16 mouse cellular contexts compared by ENCODE assay signal in genomic region chr14:21703255-21703654, GRCm38 (mm10). TPM values are rescaled to one million over a fixed set of nuclear protein-coding genes. Genes with fewer than 3 reads are reported as not detected.
DNase-seq lines count a peak whose midpoint lies in the region; ATAC-seq and TF ChIP-seq lines count a peak whose summit lies in the region.
"Had no signal": no experiment of that assay in that cellular context is flagged by ENCODE, and none has a peak within 500 bp of the region (broad histone marks: within the 10 kb centered on the region; RNA-seq: fewer than 3 reads in every experiment).

No protein-coding gene starts in this region.

- H3K4me1 ChIP-seq in kidney, embryonic 16.5 days (ENCODE audit: insufficient read depth, low read length) = peaks cover 7% of the 10 kb centered on the region
- peaks cover 25% of the 10 kb centered on the region for H3K4me1 ChIP-seq in embryonic facial prominence, embryonic 13.5 days
- no peaks in the 10 kb centered on the region for H3K4me1 ChIP-seq in cerebellum, adult 2 months (ENCODE audit: control insufficient read depth, insufficient read depth, low read length)

- H3K4me3 ChIP-seq in kidney, embryonic 16.5 days (ENCODE audit: low read length) = no peak overlapping the region
- H3K4me3 ChIP-seq in embryonic facial prominence, embryonic 13.5 days = no peak overlapping the region
- H3K4me3 ChIP-seq in left cerebral cortex, adult 2 months = no peak overlapping the region
- H3K4me3 ChIP-seq in cerebellum, adult 2 months (replicated peaks; ENCODE audit: insufficient read depth, low read depth, low read length) = no peak overlapping the region
- H3K4me3 ChIP-seq: embryonic facial prominence, embryonic 12.5 days had no signal

- no peak for TF ChIP-seq CTCF in left cerebral cortex, adult 2 months (IDR thresholded peaks at IDR 0.05)
- TF ChIP-seq CTCF in cerebellum, adult 2 months (IDR thresholded peaks at IDR 0.05; ENCODE audit: borderline replicate concordance, insufficient read depth, low read depth, low read length) = no peak

- no peak for TF ChIP-seq POLR2A in cerebellum, adult 2 months (IDR thresholded peaks at IDR 0.05; ENCODE audit: borderline replicate concordance, insufficient read depth, low read length)

- no peaks in the 10 kb centered on the region for H3K27me3 ChIP-seq in kidney, embryonic 16.5 days (ENCODE audit: insufficient read depth, low read length)
- no peaks in the 10 kb centered on the region for H3K27me3 ChIP-seq in embryonic facial prominence, embryonic 13.5 days
- no peaks in the 10 kb centered on the region for H3K27me3 ChIP-seq in cerebellum, adult 2 months (ENCODE audit: control insufficient read depth, insufficient read depth, low read length)
- H3K27me3 ChIP-seq: CH12.LX; embryonic facial prominence, embryonic 12.5 days had no signal

- 15% methylated on average over 5 of the region's 5 CpGs for WGBS in kidney, embryonic 16.5 days
- 75% methylated on average over 5 of the region's 5 CpGs for WGBS in embryonic facial prominence, embryonic 13.5 days
- WGBS in cerebellum, adult 2 months = 75% methylated on average over 5 of the region's 5 CpGs

- H3K36me3 ChIP-seq in kidney, embryonic 16.5 days (ENCODE audit: insufficient read depth, low read length) = no peaks in the 10 kb centered on the region
- no peaks in the 10 kb centered on the region for H3K36me3 ChIP-seq in embryonic facial prominence, embryonic 13.5 days
- H3K36me3 ChIP-seq: embryonic facial prominence, embryonic 12.5 days had no signal

- peak; percentile 12; the same call in 1 of the 2 replicates for ATAC-seq in kidney, embryonic 16.5 days (ENCODE audit: low FRiP score, low TSS enrichment)
- ATAC-seq in embryonic facial prominence, embryonic 13.5 days (ENCODE audit: insufficient number of reproducible peaks, insufficient read depth, low FRiP score, low TSS enrichment, low read depth) = no peak
- ATAC-seq in hematopoietic stem cell, adult 5-6 weeks (replicated peaks in 1 of 2; ENCODE audit: insufficient read depth in 1 of 2, low FRiP score in 2 of 2, low TSS enrichment in 1 of 2, low read depth in 1 of 2, poor library complexity in 2 of 2, severe bottlenecking in 2 of 2) = peak; percentile 15 to 35; a peak in 1 of 4 replicates
- ATAC-seq: forebrain, embryonic 16.5 days had no signal

- no peaks in the 10 kb centered on the region; the same call in 1 of the 2 replicates for H3K9me3 ChIP-seq in kidney, embryonic 16.5 days (ENCODE audit: low read length)
- 0 out of 2 replicates have a peak, but pooled peaks cover 4% of the 10 kb centered on the region for H3K9me3 ChIP-seq in embryonic facial prominence, embryonic 13.5 days
- H3K9me3 ChIP-seq: embryonic facial prominence, embryonic 12.5 days had no signal

- no peak overlapping the region; the same call in 1 of the 2 replicates for H3K9ac ChIP-seq in kidney, embryonic 16.5 days (replicated peaks; ENCODE audit: low read length)
- H3K9ac ChIP-seq in embryonic facial prominence, embryonic 13.5 days = no peak overlapping the region
- H3K9ac ChIP-seq: embryonic facial prominence, embryonic 12.5 days had no signal

- no peak overlapping the region for H3K4me2 ChIP-seq in kidney, embryonic 16.5 days (replicated peaks; ENCODE audit: low read depth, low read length)
- no peak overlapping the region for H3K4me2 ChIP-seq in embryonic facial prominence, embryonic 13.5 days
- H3K4me2 ChIP-seq: embryonic facial prominence, embryonic 12.5 days had no signal

- peak overlapping the region; percentile 1; the same call in 1 of the 2 replicates for H3K27ac ChIP-seq in kidney, embryonic 16.5 days (ENCODE audit: low read length)
- H3K27ac ChIP-seq in embryonic facial prominence, embryonic 13.5 days = peak overlapping the region; percentile 33; the same call in 1 of the 2 replicates
- H3K27ac ChIP-seq in left cerebral cortex, adult 2 months = no peak overlapping the region
- H3K27ac ChIP-seq in cerebellum, adult 2 months (ENCODE audit: insufficient read depth, low read length) = no peak overlapping the region
- H3K27ac ChIP-seq: embryonic facial prominence, embryonic 12.5 days had no signal

- intact Hi-C loops in gastrocnemius, postnatal 36 days (cut with DNase I) = no loop called here
- intact Hi-C loops in left cerebral cortex, adult 2 months (cut with DNase I) = no loop called here

- DNase-seq in kidney, adult 9 months = no peak
- peak; percentile 32 for DNase-seq in 416B (ENCODE audit: low read depth)
- DNase-seq in gastrocnemius, postnatal 36 days = no peak
- no peak for DNase-seq in left cerebral cortex, adult 2 months (ENCODE audit: extremely low spot score in 1 of 2, low spot score in 2 of 2)
- no peak for DNase-seq in cerebellum, adult 2 months
- DNase-seq: adrenal gland, postnatal 25 days; cerebellum, adult 8-10 months had no signal

RNA-seq across cellular contexts. Expression of gene Dupd1, which starts 11.1 kb away (rescaled TPM):
- polyA plus RNA-seq in kidney, embryonic 16.5 days (2015; fragmentation: Nextera tagmentation; extraction: Ambion mirVana) = 0.22 TPM in 1 of 2 replicates, not detected in the other
- polyA plus RNA-seq in embryonic facial prominence, embryonic 13.5 days (2015; fragmentation: Nextera tagmentation; extraction: Ambion mirVana) = 0.31 TPM in 1 of 2 replicates, not detected in the other
- total RNA-seq in hematopoietic stem cell, adult 5-6 weeks (2017) = not detected in 2 replicates
- 10 to 100 TPM; 39.1 to 62.1 TPM for total RNA-seq in gastrocnemius, postnatal 36 days (2021)
- not detected for total RNA-seq in left cerebral cortex, adult 2 months (2021)
- not detected in 2 replicates for polyA plus RNA-seq in cerebellum, adult 2 months (2012; rRNA removed)
- total RNA-seq: CH12.LX; granulocyte monocyte progenitor cell, adult 5-6 weeks; left cerebral cortex, postnatal 14 days had no signal
- polyA plus RNA-seq: urinary bladder, adult 2 months had no signal

RNA-seq across cellular contexts. Expression of gene Samd8, which starts 47.1 kb away (rescaled TPM):
- 8.7 and 11.1 TPM in 2 replicates for polyA plus RNA-seq in kidney, embryonic 16.5 days (2015; fragmentation: Nextera tagmentation; extraction: Ambion mirVana)
- 12.1 and 13.2 TPM in 2 replicates for polyA plus RNA-seq in embryonic facial prominence, embryonic 13.5 days (2015; fragmentation: Nextera tagmentation; extraction: Ambion mirVana)
- 9.0 and 9.4 TPM in 2 replicates for total RNA-seq in hematopoietic stem cell, adult 5-6 weeks (2017)
- total RNA-seq in gastrocnemius, postnatal 36 days (2021) = 10 to 100 TPM; 39.3 to 42.4 TPM
- total RNA-seq in left cerebral cortex, adult 2 months (2021) = 10 to 100 TPM; 75.1 to 79.7 TPM
- polyA plus RNA-seq in cerebellum, adult 2 months (2012; rRNA removed) = 34.0 and 35.4 TPM in 2 replicates

RNA-seq across cellular contexts. Expression of gene Dusp13, which starts 47.7 kb away (rescaled TPM):
- polyA plus RNA-seq in kidney, embryonic 16.5 days (2015; fragmentation: Nextera tagmentation; extraction: Ambion mirVana) = 0.14 and 0.17 TPM in 2 replicates
- polyA plus RNA-seq in embryonic facial prominence, embryonic 13.5 days (2015; fragmentation: Nextera tagmentation; extraction: Ambion mirVana) = 0.34 and 0.51 TPM in 2 replicates
- total RNA-seq in hematopoietic stem cell, adult 5-6 weeks (2017) = not detected in 2 replicates
- total RNA-seq in gastrocnemius, postnatal 36 days (2021) = 100 to 1,000 TPM; 163 to 164 TPM
- total RNA-seq in left cerebral cortex, adult 2 months (2021) = not detected
- 0.52 and 0.75 TPM in 2 replicates for polyA plus RNA-seq in cerebellum, adult 2 months (2012; rRNA removed)
- total RNA-seq: adrenal gland, postnatal 25 days; CH12.LX; granulocyte monocyte progenitor cell, adult 5-6 weeks had no signal
- polyA plus RNA-seq: embryonic facial prominence, embryonic 12.5 days; forebrain, embryonic 16.5 days had no signal

Comparison
In these comparisons a context has a peak if more than half of its experiments do, and no peak if none do; other contexts are left out.
1. H3K27ac ChIP-seq: peak in kidney, embryonic 16.5 days (single experiment) and embryonic facial prominence, embryonic 13.5 days (single experiment); none in left cerebral cortex, adult 2 months (single experiment) and cerebellum, adult 2 months (single experiment).
2. RNA of gene Dupd1, which starts 11.1 kb away (total RNA-seq): 39.1 to 62.1 TPM in gastrocnemius, postnatal 36 days; not detected in left cerebral cortex, adult 2 months and not detected in hematopoietic stem cell, adult 5-6 weeks; every median in the first group is over 10 times any median in the second.
3. RNA of gene Dusp13, which starts 47.7 kb away (total RNA-seq): 163 to 164 TPM in gastrocnemius, postnatal 36 days; not detected in left cerebral cortex, adult 2 months and not detected in hematopoietic stem cell, adult 5-6 weeks; every median in the first group is over 100 times any median in the second.